Mouse (Mus musculus): ENCODE data around the gene E030018B13Rik. TPM values are rescaled to one million over a fixed set of nuclear protein-coding genes. Genes with fewer than 3 reads are reported as not detected.

E030018B13Rik gene
- polyA plus RNA-seq, 1 experiment from 2014 or later = not detected

DNA sequence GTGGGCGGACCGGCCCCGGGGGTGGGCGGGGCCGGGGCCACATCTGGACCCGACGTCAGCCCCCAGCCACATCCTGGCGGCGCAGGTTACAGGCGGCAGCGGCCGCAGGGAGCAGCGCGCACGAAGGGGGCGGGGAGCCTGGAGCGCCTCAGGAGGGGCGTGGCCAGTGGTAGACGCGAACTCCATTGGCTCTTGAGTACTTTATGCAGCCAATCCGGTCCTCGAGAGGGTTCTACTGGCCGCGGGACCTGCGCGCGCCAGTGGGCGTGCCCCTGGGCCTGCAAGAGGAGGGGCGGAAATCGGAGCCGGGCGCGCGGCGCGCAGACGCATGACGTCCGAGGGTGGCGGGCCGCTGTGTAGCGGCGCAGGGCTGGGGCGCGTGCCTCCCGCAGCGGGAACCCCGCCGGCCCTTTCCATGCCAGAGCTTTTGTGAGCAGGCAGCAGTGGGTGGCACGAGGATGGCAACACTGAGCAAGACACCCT is 22.3 kb downstream of the E030018B13Rik start, which contains the start of gene Klf13:
TSS of gene Klf13 (minus strand) at position 2 of the 483 bp plus-strand sequence.
- Histone ChIP-seq H3K27me3 (no peaks in the 10 kb centered on the region), H3K9me3 (replicated peaks) (no peaks in the 10 kb centered on the region), H3K27ac (peak within 1 kb of the TSS; percentile 95), H3K4me2 (peak within 1 kb of the TSS; percentile 100), H3K4me3 (replicated peaks) (peak within 1 kb of the TSS; percentile 89), H3K36me3 (no peaks in the 10 kb centered on the region), H3K4me1 (replicated peaks) (peaks cover 74% of the 10 kb centered on the region), H3K9ac (peak within 1 kb of the TSS; percentile 95)
- ATAC-seq (ENCODE audit: low read depth) = peak; percentile 83
- peak; percentile 99 for DNase-seq
- under 1% methylated on average over 50 of the region's 50 CpGs for WGBS (ENCODE audit: insufficient replicate concordance)

DNA sequence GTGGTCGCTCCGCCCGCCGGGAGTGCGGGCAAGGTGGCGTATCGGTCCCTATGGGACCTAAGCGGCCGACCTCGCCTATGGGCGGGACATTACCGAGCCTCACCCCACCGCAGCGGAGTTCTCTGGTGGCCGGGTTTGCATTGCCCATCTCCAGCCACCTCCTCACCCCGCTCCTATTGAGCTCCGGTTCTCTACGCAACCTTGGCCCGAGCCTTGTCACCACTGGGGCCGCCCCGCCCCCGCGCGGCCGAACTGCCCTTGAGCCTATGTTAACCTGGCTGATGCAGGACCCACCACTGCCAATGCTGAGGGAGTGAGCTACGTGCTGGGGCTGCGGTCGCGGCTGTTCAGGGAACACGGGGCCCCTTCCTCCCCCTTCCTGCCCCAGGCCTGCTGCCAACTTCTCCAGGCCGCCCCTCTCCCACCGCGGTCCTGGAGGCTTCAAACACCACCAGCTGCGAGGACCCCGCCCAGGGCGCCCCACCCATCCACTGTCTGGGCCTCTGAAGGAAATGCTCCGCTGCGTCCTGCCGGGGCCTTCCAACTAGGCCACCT is 22.8 kb downstream of the E030018B13Rik start:
- Histone ChIP-seq H3K27me3 (no peaks in the 10 kb centered on the region), H3K27ac (peak overlapping the region; percentile 95), H3K4me2 (peak overlapping the region; percentile 100), H3K4me3 (replicated peaks) (peak overlapping the region; percentile 89), H3K9ac (peak overlapping the region; percentile 87), H3K9me3 (replicated peaks) (no peaks in the 10 kb centered on the region), H3K4me1 (replicated peaks) (peaks cover 69% of the 10 kb centered on the region), H3K36me3 (no peaks in the 10 kb centered on the region)
- DNase-seq (peak; percentile 75), ATAC-seq (ENCODE audit: low read depth) (peak; percentile 61)
- WGBS (ENCODE audit: insufficient replicate concordance) = under 1% methylated on average over 39 of the region's 39 CpGs

DNA sequence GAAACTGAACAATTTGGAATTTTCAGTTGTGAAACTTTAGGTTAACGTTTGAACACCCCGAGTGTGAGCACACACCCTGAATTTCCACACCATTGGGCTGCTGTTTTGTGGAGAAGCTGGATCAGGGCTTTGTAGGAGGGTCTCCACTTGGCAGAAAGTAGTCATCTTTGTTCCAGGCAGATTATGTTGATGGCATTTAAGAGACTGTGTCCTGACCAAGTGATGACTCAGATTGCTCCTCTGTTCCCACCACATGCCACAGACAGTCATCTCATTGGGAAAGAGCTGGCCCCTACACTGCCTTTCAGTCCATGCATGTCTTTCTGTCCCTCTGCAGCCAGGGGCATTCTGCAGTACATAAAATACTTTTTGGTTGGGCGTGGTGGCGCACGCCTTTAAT is 23.7 kb downstream of the E030018B13Rik start:
- H3K4me3 ChIP-seq (replicated peaks) = 0 out of 2 replicates have a peak overlapping the region, but pooled peaks have one; percentile 89

DNA sequence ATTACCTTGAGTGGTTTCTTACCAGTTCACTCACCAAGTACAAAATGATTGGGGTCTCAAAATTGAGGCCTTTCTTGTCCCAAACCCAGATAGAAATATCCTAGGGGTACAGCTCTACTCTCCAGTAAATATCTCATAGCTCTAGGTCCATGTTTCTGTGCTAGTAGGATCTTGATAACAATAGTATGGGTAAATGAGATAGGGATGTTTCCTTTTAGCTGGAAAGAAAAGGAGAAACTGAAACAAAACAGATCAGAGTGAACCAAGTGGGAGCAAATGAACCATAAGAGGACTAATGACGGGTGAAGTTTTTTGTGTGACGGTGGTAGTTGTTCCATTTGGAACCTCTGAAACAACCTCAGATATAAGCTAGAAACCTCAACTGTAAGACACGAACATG is 24.4 kb downstream of the E030018B13Rik start:
- Histone ChIP-seq H3K27me3 (no peaks in the 10 kb centered on the region), H3K4me3 (replicated peaks) (no peak overlapping the region), H3K36me3 (no peaks in the 10 kb centered on the region), H3K9ac (peak overlapping the region; percentile 87; the same call in 1 of the 2 replicates), H3K27ac (peak overlapping the region; percentile 95), H3K9me3 (replicated peaks) (no peaks in the 10 kb centered on the region), H3K4me2 (peak overlapping the region; percentile 100), H3K4me1 (replicated peaks) (peaks cover 53% of the 10 kb centered on the region)
- ATAC-seq (ENCODE audit: low read depth) = no peak
- no peak for DNase-seq
- WGBS (ENCODE audit: insufficient replicate concordance) = 44% methylated on average over 3 of the region's 3 CpGs

More for the DNA sequence above, 23.7 kb downstream of the E030018B13Rik start:
- Histone ChIP-seq H3K9me3 (replicated peaks) (no peaks in the 10 kb centered on the region), H3K9ac (peak overlapping the region; percentile 87), H3K27ac (peak overlapping the region; percentile 95), H3K4me1 (replicated peaks) (peaks cover 60% of the 10 kb centered on the region), H3K4me2 (peak overlapping the region; percentile 100), H3K27me3 (no peaks in the 10 kb centered on the region), H3K36me3 (no peaks in the 10 kb centered on the region)
- DNase-seq (no peak), ATAC-seq (ENCODE audit: low read depth) (no peak)
- WGBS (ENCODE audit: insufficient replicate concordance) = 74% methylated on average over 5 of the region's 5 CpGs

DNA sequence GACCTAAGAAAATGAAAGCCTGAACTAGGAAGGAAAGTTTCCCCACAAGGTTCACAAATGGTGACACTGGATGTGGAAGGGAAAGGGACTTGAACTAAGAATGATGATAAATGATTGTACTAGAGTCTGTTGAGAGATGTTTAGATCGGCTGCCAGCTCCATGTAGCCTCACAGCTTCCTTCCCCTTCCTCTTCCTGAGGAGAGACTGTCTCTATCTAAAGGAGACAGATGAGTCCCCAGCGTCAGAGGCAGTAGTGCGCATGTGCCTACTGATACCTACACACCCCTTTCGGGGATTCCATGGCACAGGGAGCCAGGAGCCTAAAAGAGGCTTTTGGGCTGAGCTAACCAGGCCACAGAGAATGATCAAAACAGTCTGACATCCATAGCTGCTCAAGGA is 24.8 kb downstream of the E030018B13Rik start:
- 22% methylated on average over 4 of the region's 4 CpGs for WGBS (ENCODE audit: insufficient replicate concordance)
- no peaks in the 10 kb centered on the region for H3K9me3 ChIP-seq (replicated peaks)
- peak overlapping the region; percentile 87 for H3K9ac ChIP-seq
- ATAC-seq (ENCODE audit: low read depth) (no peak), DNase-seq (peak; percentile 68)
- no peaks in the 10 kb centered on the region for H3K27me3 ChIP-seq
- H3K27ac ChIP-seq = peak overlapping the region; percentile 95
- peak overlapping the region; percentile 100 for H3K4me2 ChIP-seq
- H3K36me3 ChIP-seq = no peaks in the 10 kb centered on the region
- peaks cover 50% of the 10 kb centered on the region for H3K4me1 ChIP-seq (replicated peaks)
- H3K4me3 ChIP-seq (replicated peaks) = no peak overlapping the region

DNA sequence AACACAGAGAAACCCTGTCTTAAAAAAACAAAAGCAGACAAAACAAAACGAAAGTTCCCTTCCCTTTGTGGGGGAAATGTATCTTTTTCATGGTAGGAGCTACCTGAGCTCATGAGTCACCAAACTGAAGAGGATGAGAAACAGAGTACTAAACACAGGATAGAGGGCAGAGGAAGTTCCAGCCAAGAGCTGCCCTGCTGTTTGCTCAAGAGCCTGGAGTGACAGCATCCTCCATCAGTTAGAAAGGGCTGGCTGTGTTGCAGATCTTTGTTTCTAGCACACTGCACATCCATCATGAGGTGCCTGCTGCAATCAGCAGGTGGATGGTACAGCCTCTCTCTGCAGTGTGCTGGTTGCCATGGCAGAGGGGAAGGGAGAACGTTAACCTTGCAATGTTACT is 27.3 kb downstream of the E030018B13Rik start:
- Histone ChIP-seq H3K9ac (no peak overlapping the region), H3K4me1 (replicated peaks) (peaks cover 43% of the 10 kb centered on the region), H3K27me3 (no peaks in the 10 kb centered on the region), H3K4me3 (replicated peaks) (no peak overlapping the region), H3K4me2 (no peak overlapping the region), H3K36me3 (no peaks in the 10 kb centered on the region), H3K27ac (no peak overlapping the region), H3K9me3 (replicated peaks) (no peaks in the 10 kb centered on the region)
- DNase-seq = no peak
- 50% methylated on average over 2 of the region's 2 CpGs for WGBS (ENCODE audit: insufficient replicate concordance)
- ATAC-seq (ENCODE audit: low read depth) = no peak

DNA sequence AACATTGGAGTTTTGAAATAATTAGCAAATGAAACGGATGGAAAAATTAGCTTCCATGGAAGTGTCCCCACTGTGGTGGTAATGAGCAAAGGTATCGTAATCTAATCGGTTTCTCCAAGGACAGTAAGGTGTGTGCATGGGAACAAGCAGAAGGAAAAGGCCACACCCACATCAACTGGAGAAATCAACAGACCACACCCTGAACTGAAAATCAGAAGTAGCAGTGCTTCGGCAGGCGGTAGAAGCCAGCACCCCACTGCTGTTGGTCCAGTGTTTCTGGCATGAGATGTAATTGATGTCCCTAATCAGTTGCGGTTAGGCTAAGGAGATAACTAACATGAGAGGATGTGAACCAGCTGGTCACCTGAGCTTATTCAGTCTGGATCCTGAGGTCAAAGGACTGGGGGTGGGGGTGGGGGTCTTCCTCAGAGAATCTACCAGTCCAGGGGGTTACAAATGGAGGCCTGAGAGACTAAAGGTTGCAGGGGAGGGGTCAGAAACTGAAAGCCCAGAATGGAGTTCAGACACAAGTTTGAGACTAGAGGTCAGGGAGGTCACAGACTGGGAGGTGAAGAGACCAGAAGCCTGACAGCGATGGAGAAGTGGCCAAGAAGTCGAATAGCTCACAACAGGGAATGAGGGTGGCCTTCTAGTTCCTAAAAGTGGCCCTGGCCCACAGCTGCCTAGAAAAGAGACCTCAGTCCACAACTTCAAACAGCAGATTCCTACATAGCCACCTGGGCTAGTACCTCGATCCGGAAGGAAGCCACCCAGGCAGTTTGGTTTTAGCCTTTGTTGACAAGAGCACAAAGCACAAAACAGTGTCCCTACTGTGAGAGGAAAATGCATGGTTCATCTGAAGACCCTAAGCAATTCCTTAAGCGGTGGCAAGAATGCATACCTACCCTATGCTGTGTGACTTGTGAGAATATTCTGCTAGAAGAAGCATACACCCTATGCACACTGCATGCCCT is 31.1 kb downstream of the E030018B13Rik start:
- no peak overlapping the region for H3K4me3 ChIP-seq (replicated peaks)
- H3K36me3 ChIP-seq = no peaks in the 10 kb centered on the region
- no peaks in the 10 kb centered on the region for H3K27me3 ChIP-seq
- H3K4me1 ChIP-seq (replicated peaks) = peaks cover 25% of the 10 kb centered on the region
- H3K27ac ChIP-seq = no peak overlapping the region
- no peak for DNase-seq
- no peak overlapping the region for H3K9ac ChIP-seq
- no peak for ATAC-seq (ENCODE audit: low read depth)
- H3K4me2 ChIP-seq = no peak overlapping the region
- WGBS (ENCODE audit: insufficient replicate concordance) = 56% methylated on average over 11 of the region's 11 CpGs
- H3K9me3 ChIP-seq (replicated peaks) = no peaks in the 10 kb centered on the region

DNA sequence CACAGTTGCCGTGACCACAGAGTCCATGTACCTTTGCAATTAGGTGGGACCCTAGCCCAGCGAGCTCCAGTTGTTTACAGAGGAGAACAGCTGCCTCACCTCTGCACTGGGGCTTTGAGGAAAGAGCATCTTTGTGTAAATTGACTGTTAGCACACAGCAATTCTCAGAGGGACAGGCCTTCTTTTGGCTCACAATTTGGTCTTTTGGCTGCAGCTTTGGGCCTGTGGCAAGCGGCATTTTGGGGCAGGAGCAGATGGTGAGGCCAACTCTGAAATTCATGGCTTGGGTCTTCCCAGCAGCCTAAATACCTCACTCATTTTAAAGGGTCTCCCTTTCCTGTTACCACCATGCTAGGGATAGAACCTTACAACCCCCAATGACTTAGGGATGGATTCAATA is 32.5 kb downstream of the E030018B13Rik start:
- no peak for ATAC-seq (ENCODE audit: low read depth)
- no peak overlapping the region for H3K4me2 ChIP-seq
- H3K27me3 ChIP-seq = no peaks in the 10 kb centered on the region
- no peak overlapping the region for H3K9ac ChIP-seq
- no peaks in the 10 kb centered on the region for H3K36me3 ChIP-seq
- no peak overlapping the region for H3K4me3 ChIP-seq (replicated peaks)
- H3K4me1 ChIP-seq (replicated peaks) = peaks cover 37% of the 10 kb centered on the region
- H3K27ac ChIP-seq = no peak overlapping the region
- H3K9me3 ChIP-seq (replicated peaks) = no peaks in the 10 kb centered on the region
- no peak for DNase-seq
- 75% methylated on average over 3 of the region's 3 CpGs for WGBS (ENCODE audit: insufficient replicate concordance)

DNA sequence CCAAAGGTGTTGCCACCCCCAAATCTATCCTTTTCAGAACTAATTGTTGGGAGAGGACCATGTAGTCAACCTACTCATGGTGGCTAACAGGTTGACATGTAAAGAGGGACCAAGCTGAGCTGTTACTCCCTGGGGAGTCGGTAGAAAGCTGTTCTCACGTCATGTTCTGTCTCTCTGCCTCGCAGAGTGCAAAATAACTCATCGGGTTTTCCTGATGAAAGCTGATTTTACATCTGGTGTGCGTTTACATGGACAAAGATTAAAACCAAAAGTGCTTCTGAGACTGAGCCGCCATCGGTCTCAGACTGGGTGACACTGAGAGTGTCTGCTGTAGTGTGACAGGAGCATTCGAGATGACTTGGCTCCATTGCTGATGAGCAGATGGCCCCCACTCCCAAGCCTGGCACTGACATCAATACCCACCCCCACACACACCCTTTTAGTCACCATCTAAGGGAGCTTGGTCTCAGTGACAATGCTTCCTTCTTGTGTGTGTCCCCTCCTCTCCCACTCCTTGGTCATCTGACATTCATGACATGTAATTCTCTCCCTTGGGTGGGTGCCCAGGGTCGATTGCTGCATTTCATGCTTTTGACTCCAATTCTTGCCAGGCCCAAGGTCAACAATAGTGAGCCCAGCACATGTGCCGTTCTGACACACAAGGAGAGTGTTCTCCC is 34.4 kb downstream of the E030018B13Rik start:
- no peak for ATAC-seq (ENCODE audit: low read depth)
- Histone ChIP-seq H3K4me2 (no peak overlapping the region), H3K27ac (no peak overlapping the region), H3K9me3 (replicated peaks) (no peaks in the 10 kb centered on the region), H3K27me3 (no peaks in the 10 kb centered on the region), H3K4me1 (replicated peaks) (peaks cover 56% of the 10 kb centered on the region), H3K9ac (no peak overlapping the region), H3K4me3 (replicated peaks) (no peak overlapping the region), H3K36me3 (no peaks in the 10 kb centered on the region)
- DNase-seq = no peak
- WGBS (ENCODE audit: insufficient replicate concordance) = 78% methylated on average over 10 of the region's 10 CpGs

DNA sequence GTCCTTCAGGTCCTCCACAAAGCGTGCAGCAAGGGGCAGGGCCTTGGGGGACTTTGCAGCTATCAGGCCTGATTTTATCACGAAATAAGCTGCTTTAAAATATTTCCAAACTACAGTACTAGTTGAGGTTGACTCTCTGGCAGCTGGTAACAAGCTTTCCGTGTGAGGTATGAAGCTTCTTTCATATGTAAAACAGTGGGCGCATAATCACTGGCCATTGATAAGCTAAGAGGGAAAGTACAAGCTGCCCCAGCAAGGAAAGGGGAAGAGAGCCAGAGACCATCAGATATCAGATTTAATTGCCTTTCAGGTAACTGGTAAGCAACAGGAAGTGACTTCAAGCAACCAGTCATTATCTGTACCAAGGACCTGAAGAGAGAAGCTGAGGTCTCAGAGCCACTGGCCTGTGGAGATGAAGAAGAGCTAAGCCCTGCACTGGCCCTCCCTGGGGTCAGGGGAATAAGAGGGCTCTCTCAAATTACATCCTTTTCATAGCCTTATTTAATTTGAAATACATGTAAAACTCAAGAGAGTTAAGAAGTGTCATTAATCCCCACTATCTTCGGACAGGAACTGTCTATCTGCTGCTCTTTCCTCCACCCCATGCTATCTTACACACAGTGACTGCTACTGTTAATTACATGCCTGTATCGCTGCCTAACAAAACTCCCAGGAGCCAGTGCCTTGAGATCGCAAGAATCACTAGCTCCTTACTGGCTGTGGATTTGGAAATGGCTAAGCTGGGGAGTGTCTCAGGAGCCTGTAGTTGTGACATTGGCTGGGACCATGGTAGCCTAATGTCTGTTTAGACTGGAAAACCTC is 35.6 kb downstream of the E030018B13Rik start:
- Histone ChIP-seq H3K9ac (0 out of 2 replicates have a peak overlapping the region, but pooled peaks have one; percentile 8), H3K4me1 (replicated peaks) (peaks cover 66% of the 10 kb centered on the region), H3K9me3 (replicated peaks) (no peaks in the 10 kb centered on the region), H3K4me3 (replicated peaks) (no peak overlapping the region), H3K36me3 (no peaks in the 10 kb centered on the region), H3K27ac (peak overlapping the region; percentile 34; the same call in 1 of the 2 replicates), H3K4me2 (no peak overlapping the region), H3K27me3 (no peaks in the 10 kb centered on the region)
- DNase-seq (no peak), ATAC-seq (ENCODE audit: low read depth) (peak; percentile 49)
- 36% methylated on average over 7 of the region's 7 CpGs for WGBS (ENCODE audit: insufficient replicate concordance)
